Mouse (Mus musculus) MEL (cell line): Measurements from ENCODE around the gene Smad1. TPM values are rescaled to one million over a fixed set of nuclear protein-coding genes. Genes with fewer than 3 reads are reported as not detected.
A peak's percentile ranks its signal among the peaks of the same experiment; 100 is the strongest.

ENCODE experiments used
- DNase-seq: peaks from one replicate; pipeline ENCODE4 v3.0.0; 2011; ENCODE audit warnings: low read depth, low spot score
- H3K27ac ChIP-seq: 2 replicates; pipeline ENCODE4 v1.5.1; 2012; ENCODE audit warnings: low read depth, mild to moderate bottlenecking, control low read depth, low read length, moderate library complexity; ENCODE audit not compliant: control insufficient read depth
- H3K27me3 ChIP-seq, 2 experiments: fragments of 150-350 bp in 1 of 2; sonication (generic) in 1 of 2; 2 replicates each; pipeline ENCODE4 v1.6.1; 2012; ENCODE audit warnings: low read length in 2 of 2, mild to moderate bottlenecking in 2 of 2, improper control_type of control experiment in 1 of 2, moderate library complexity in 1 of 2; ENCODE audit not compliant: insufficient read depth in 2 of 2, control insufficient read depth in 1 of 2
- H3K36me3 ChIP-seq, 2 experiments: 2 replicates each; pipeline ENCODE4 v1.6.1; 2012 to 2014; ENCODE audit warnings: low read length in 2 of 2, improper control_type of control experiment in 1 of 2, inconsistent platforms in 1 of 2, mild to moderate bottlenecking in 1 of 2; ENCODE audit not compliant: insufficient read depth in 2 of 2, control insufficient read depth in 1 of 2
- H3K4me1 ChIP-seq, 2 experiments: fragments of 150-350 bp in 1 of 2; sonication (generic) in 1 of 2; 2 replicates each; pipeline ENCODE4 v1.6.1; 2012; ENCODE audit warnings: low read length in 2 of 2, improper control_type of control experiment in 1 of 2, mild to moderate bottlenecking in 1 of 2; ENCODE audit not compliant: insufficient read depth in 2 of 2, control insufficient read depth in 1 of 2
- H3K4me3 ChIP-seq, 2 experiments: fragments of 150-350 bp in 1 of 2; sonication (generic) in 1 of 2; 2 replicates each; pipeline ENCODE4 v1.5.1; 2012; ENCODE audit warnings: low read depth in 2 of 2, low read length in 2 of 2, mild to moderate bottlenecking in 2 of 2, moderate library complexity in 2 of 2, control low read depth in 1 of 2, improper control_type of control experiment in 1 of 2; ENCODE audit not compliant: control insufficient read depth in 1 of 2, insufficient read depth in 1 of 2
- H3K79me2 ChIP-seq: 2 replicates; pipeline ENCODE4 v1.6.1; 2012; ENCODE audit warnings: mild to moderate bottlenecking, low read length, moderate library complexity; ENCODE audit not compliant: control insufficient read depth, poor library complexity, insufficient read depth
- H3K9ac ChIP-seq: 2 replicates; pipeline ENCODE4 v1.6.1; 2012; ENCODE audit warnings: low read depth, mild to moderate bottlenecking, control low read depth, low read length, moderate library complexity; ENCODE audit not compliant: control insufficient read depth, poor library complexity, severe bottlenecking
- H3K9me3 ChIP-seq: fragments of 150-350 bp; sonication (generic); replicated peaks from 2 replicates; pipeline ENCODE4 v1.6.1; 2012; ENCODE audit warnings: mild to moderate bottlenecking, low read length, improper control_type of control experiment, moderate library complexity; ENCODE audit not compliant: insufficient read depth
- BHLHE40 ChIP-seq: IDR thresholded peaks from 2 replicates; pipeline ENCODE4 v1.6.1; 2012; ENCODE audit warnings: low read depth, mild to moderate bottlenecking, inconsistent platforms, low read length, improper control_type of control experiment, borderline replicate concordance
- CHD1 ChIP-seq: IDR thresholded peaks from 2 replicates; pipeline ENCODE4 v1.6.1; 2012; ENCODE audit warnings: low read depth, mild to moderate bottlenecking, inconsistent platforms, low read length, improper control_type of control experiment
- CHD2 ChIP-seq: IDR thresholded peaks from 2 replicates; pipeline ENCODE4 v1.6.1; 2011; ENCODE audit warnings: low read length, improper control_type of control experiment
- CTCF ChIP-seq, 3 experiments: IDR thresholded peaks in 2 of 3; conservative IDR thresholded peaks in 1 of 3; 2 replicates each; pipeline ENCODE4 v1.5.1; 2011 to 2012; ENCODE audit warnings: low read length in 3 of 3, low read depth in 2 of 3, mild to moderate bottlenecking in 2 of 3, improper control_type of control experiment in 1 of 3, inconsistent platforms in 1 of 3, mixed read lengths in 1 of 3, moderate library complexity in 1 of 3; ENCODE audit not compliant: control insufficient read depth in 1 of 3, insufficient read depth in 1 of 3, poor library complexity in 1 of 3, severe bottlenecking in 1 of 3
- E2F4 ChIP-seq: IDR thresholded peaks from 2 replicates; pipeline ENCODE4 v1.6.1; 2011; ENCODE audit warnings: low read depth, low read length, improper control_type of control experiment, borderline replicate concordance
- ELF1 ChIP-seq: IDR thresholded peaks from 2 replicates; pipeline ENCODE4 v1.6.1; 2014; ENCODE audit warnings: low read depth, mild to moderate bottlenecking, inconsistent platforms, low read length, improper control_type of control experiment, moderate library complexity
- EP300 ChIP-seq, 2 experiments: IDR thresholded peaks; 2 replicates each; pipeline ENCODE4 v1.6.1; 2011; ENCODE audit warnings: improper control_type of control experiment in 2 of 2, low read length in 2 of 2, low read depth in 1 of 2, mild to moderate bottlenecking in 1 of 2
- ETS1 ChIP-seq: IDR thresholded peaks from 2 replicates; pipeline ENCODE4 v1.6.1; 2012; ENCODE audit warnings: low read depth, mild to moderate bottlenecking, inconsistent platforms, low read length, improper control_type of control experiment, moderate library complexity
- GABPA ChIP-seq: IDR thresholded peaks from 2 replicates; pipeline ENCODE4 v1.6.1; 2012; ENCODE audit warnings: low read depth, mild to moderate bottlenecking, inconsistent platforms, low read length, improper control_type of control experiment, moderate library complexity
- HCFC1 ChIP-seq: IDR thresholded peaks from 2 replicates; pipeline ENCODE4 v1.6.1; 2012; ENCODE audit warnings: low read depth, mild to moderate bottlenecking, inconsistent platforms, low read length, improper control_type of control experiment, moderate library complexity
- JUND ChIP-seq: IDR thresholded peaks from 2 replicates; pipeline ENCODE4 v1.6.1; 2011; ENCODE audit warnings: low read depth, mild to moderate bottlenecking, improper control_type of control experiment, low read length
- MAFK ChIP-seq: IDR thresholded peaks from 2 replicates; pipeline ENCODE4 v1.6.1; 2011; ENCODE audit warnings: low read depth, mild to moderate bottlenecking, low read length, improper control_type of control experiment, borderline replicate concordance
- MAX ChIP-seq: IDR thresholded peaks from 2 replicates; pipeline ENCODE4 v1.6.1; 2011; ENCODE audit warnings: low read length, improper control_type of control experiment
- MEF2A ChIP-seq: IDR thresholded peaks from 2 replicates; pipeline ENCODE4 v1.6.1; 2014; ENCODE audit warnings: low read depth, mild to moderate bottlenecking, inconsistent platforms, low read length, improper control_type of control experiment; ENCODE audit not compliant: poor library complexity, insufficient replicate concordance, severe bottlenecking; ENCODE audit errors: extremely low read depth
- NELFE ChIP-seq: IDR thresholded peaks from 2 replicates; pipeline ENCODE4 v1.6.1; 2011; ENCODE audit warnings: low read depth, low read length, improper control_type of control experiment
- NRF1 ChIP-seq: IDR thresholded peaks from 2 replicates; pipeline ENCODE4 v1.6.1; 2014; ENCODE audit warnings: low read depth, mild to moderate bottlenecking, inconsistent platforms, low read length, improper control_type of control experiment, moderate library complexity; ENCODE audit not compliant: poor library complexity, insufficient read depth, severe bottlenecking
- POLR2A ChIP-seq, 2 experiments: IDR thresholded peaks; 2 replicates each; pipeline ENCODE4 v1.6.1; 2011 to 2012; ENCODE audit warnings: low read length in 2 of 2, mild to moderate bottlenecking in 2 of 2, control low read depth in 1 of 2, improper control_type of control experiment in 1 of 2, low read depth in 1 of 2, moderate library complexity in 1 of 2; ENCODE audit not compliant: control insufficient read depth in 1 of 2, insufficient read depth in 1 of 2, poor library complexity in 1 of 2
- RAD21 ChIP-seq: IDR thresholded peaks from 2 replicates; pipeline ENCODE4 v1.6.1; 2011; ENCODE audit warnings: mild to moderate bottlenecking, low read depth, low read length, improper control_type of control experiment
- RCOR1 ChIP-seq: IDR thresholded peaks from 2 replicates; pipeline ENCODE4 v1.6.1; 2012; ENCODE audit warnings: low read depth, mild to moderate bottlenecking, inconsistent platforms, low read length, improper control_type of control experiment
- SMC3 ChIP-seq: IDR thresholded peaks from 2 replicates; pipeline ENCODE4 v1.6.1; 2011; ENCODE audit warnings: low read depth, low read length, improper control_type of control experiment
- TAL1 ChIP-seq: IDR thresholded peaks from 2 replicates; pipeline ENCODE4 v1.6.1; 2012; ENCODE audit warnings: mild to moderate bottlenecking, inconsistent platforms, low read length, moderate library complexity, mixed read lengths
- TBP ChIP-seq: IDR thresholded peaks from 2 replicates; pipeline ENCODE4 v1.8.0; 2011; ENCODE audit warnings: low read depth, low read length, improper control_type of control experiment
- UBTF ChIP-seq: IDR thresholded peaks from 2 replicates; pipeline ENCODE4 v1.6.1; 2012; ENCODE audit warnings: low read depth, mild to moderate bottlenecking, inconsistent platforms, low read length, improper control_type of control experiment, moderate library complexity, borderline replicate concordance; ENCODE audit not compliant: insufficient read depth
- USF1 ChIP-seq: IDR thresholded peaks from 2 replicates; pipeline ENCODE4 v1.6.1; 2014; ENCODE audit warnings: low read depth, mild to moderate bottlenecking, inconsistent platforms, low read length, improper control_type of control experiment, moderate library complexity
- USF2 ChIP-seq, 2 experiments: IDR thresholded peaks; 2 replicates each; pipeline ENCODE4 v1.6.1; 2011 to 2012; ENCODE audit warnings: improper control_type of control experiment in 2 of 2, low read length in 2 of 2, borderline replicate concordance in 1 of 2, inconsistent platforms in 1 of 2, low read depth in 1 of 2, mild to moderate bottlenecking in 1 of 2; ENCODE audit not compliant: insufficient read depth in 1 of 2
- ZC3H11A ChIP-seq: IDR thresholded peaks from 2 replicates; pipeline ENCODE4 v1.6.1; 2012; ENCODE audit warnings: low read depth, mild to moderate bottlenecking, inconsistent platforms, low read length, improper control_type of control experiment
- ZMIZ1 ChIP-seq: IDR thresholded peaks from 2 replicates; pipeline ENCODE4 v1.6.1; 2012; ENCODE audit warnings: low read depth, mild to moderate bottlenecking, inconsistent platforms, low read length, improper control_type of control experiment, moderate library complexity
- ZNF384 ChIP-seq: IDR thresholded peaks from 2 replicates; pipeline ENCODE4 v1.6.1; 2012; ENCODE audit warnings: low read depth, mild to moderate bottlenecking, inconsistent platforms, low read length, improper control_type of control experiment
- polyA plus RNA-seq, 2 experiments: library from polyadenylated mRNA; stranded (reverse) in 1 of 2; unstranded in 1 of 2; fragments of >175 nt in 1 of 2; fragments of >200 nt in 1 of 2; gene quantifications; 2 replicates each; pipeline versions ENCODE4 v1.2.1 to v1.2.4; 2012; ENCODE audit warnings: low replicate concordance in 2 of 2, low read depth in 1 of 2; ENCODE audit not compliant: insufficient read length in 2 of 2, insufficient read depth in 1 of 2, missing spikeins in 1 of 2
- total RNA-seq: library from RNA; depleted of rRNA; stranded (reverse); fragments of 300-350 nt; gene quantifications from 2 replicates; pipeline ENCODE4 v1.2.3, GENCODE M21; 2012

Gene Smad1
- total and polyA plus RNA-seq, 3 experiments: 1.3 to 2.0 TPM; not detected in 1

GRCm38 (mm10) chr8:79293841-79294240, 105.5 kb downstream of the Smad1 start:
- TF ChIP-seq GABPA (no peak), MAX (no peak), ZNF384 (no peak), ZC3H11A (no peak), POLR2A (IDR thresholded peaks at IDR 0.05; ENCODE audit: control insufficient read depth in 1 of 2, insufficient read depth in 1 of 2, low read depth in 1 of 2, low read length in 2 of 2, poor library complexity in 1 of 2) (no peak), RCOR1 (no peak), NRF1 (no peak)
- Histone ChIP-seq H3K4me1 (peaks cover 17 to 20% of the 10 kb centered on the region in 2 experiments), H3K27me3 (no peaks in the 10 kb centered on the region), H3K9me3 (no peaks in the 10 kb centered on the region), H3K4me3 (peak overlapping the region in 1 of 2 experiments; percentile 91; a peak in 2 of 4 replicates), H3K79me2 (peaks cover 6% of the 10 kb centered on the region), H3K36me3 (peaks cover 0 to 28% of the 10 kb centered on the region in 2 experiments; a peak in 2 of 4 replicates), H3K9ac (peak overlapping the region; percentile 97), H3K27ac (no peak overlapping the region)
- peak; percentile 29 for DNase-seq

DNA sequence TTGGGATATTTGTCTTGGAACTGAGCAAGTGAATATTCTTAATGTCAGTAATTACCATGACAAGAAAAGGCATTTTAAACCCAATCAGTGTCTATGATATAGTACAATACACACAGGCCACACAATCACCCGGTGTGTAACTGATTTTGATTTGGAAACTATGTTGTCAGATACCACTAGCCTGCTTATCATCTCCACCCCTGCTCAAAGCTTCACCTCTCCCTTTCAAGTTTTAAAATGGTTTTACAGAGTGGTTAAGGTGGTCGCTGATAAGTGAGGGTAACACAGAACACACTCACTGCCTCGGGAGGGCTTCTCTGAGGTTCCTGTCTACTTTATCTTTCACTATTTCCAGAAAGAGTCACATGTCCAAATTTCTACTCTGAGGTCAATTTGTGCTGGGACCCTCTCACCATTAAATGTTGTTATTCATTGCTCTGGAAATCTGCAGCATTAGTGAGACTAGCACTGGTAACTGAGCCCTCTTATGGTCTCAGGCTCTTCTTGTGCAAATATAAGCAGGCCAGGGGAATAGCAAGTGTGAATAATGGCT, 106.5 kb downstream of the Smad1 start:
- Histone ChIP-seq H3K79me2 (peaks cover 6% of the 10 kb centered on the region), H3K27ac (0 out of 2 replicates have a peak overlapping the region, but pooled peaks have one; percentile 3), H3K4me3 (no peak overlapping the region; a peak in 1 of 4 replicates), H3K27me3 (no peaks in the 10 kb centered on the region), H3K9ac (0 out of 2 replicates have a peak overlapping the region, but pooled peaks have one; percentile 11), H3K9me3 (no peaks in the 10 kb centered on the region), H3K4me1 (peaks cover 17 to 27% of the 10 kb centered on the region in 2 experiments), H3K36me3 (peaks cover 0 to 36% of the 10 kb centered on the region in 2 experiments; a peak in 2 of 4 replicates)
- peak; percentile 51 for DNase-seq
- TF ChIP-seq TBP (no peak), RAD21 (no peak), HCFC1 (no peak), ELF1 (no peak), CHD1 (no peak), ZMIZ1 (no peak), MAFK (no peak; the same call in 1 of the 2 replicates), CTCF (IDR thresholded peaks at IDR 0.05 in 2 of 3, conservative IDR thresholded peaks at IDR 0.05 in 1 of 3; ENCODE audit: control insufficient read depth in 1 of 3, insufficient read depth in 1 of 3, low read depth in 2 of 3, low read length in 3 of 3, poor library complexity in 1 of 3, severe bottlenecking in 1 of 3) (no peak), USF2 (IDR thresholded peaks at IDR 0.05; ENCODE audit: borderline replicate concordance in 1 of 2, insufficient read depth in 1 of 2, low read depth in 1 of 2, low read length in 2 of 2) (no peak; a peak in 1 of 4 replicates), USF1 (peak; percentile 77), NELFE (no peak), BHLHE40 (0 out of 2 replicates have a peak, but pooled peaks have one; percentile 40), RCOR1 (peak; percentile 97), POLR2A (IDR thresholded peaks at IDR 0.05; ENCODE audit: control insufficient read depth in 1 of 2, insufficient read depth in 1 of 2, low read depth in 1 of 2, low read length in 2 of 2, poor library complexity in 1 of 2) (no peak), CHD2 (no peak), TAL1 (peak; percentile 47; the same call in 1 of the 2 replicates), MAX (no peak), ZC3H11A (no peak), E2F4 (no peak), EP300 (IDR thresholded peaks at IDR 0.05; ENCODE audit: low read depth in 1 of 2, low read length in 2 of 2) (peak; percentile 56 to 67; a peak in 3 of 4 replicates), UBTF (no peak), ETS1 (peak; percentile 61; the same call in 1 of the 2 replicates), GABPA (no peak), JUND (no peak), NRF1 (no peak), SMC3 (no peak), MEF2A (no peak)
